Mouse (Mus musculus): ENCODE measurements around the gene Gtf3c5. TPM values are rescaled to one million over a fixed set of nuclear protein-coding genes. Genes with fewer than 3 reads are reported as not detected.

Gene Gtf3c5
- 4.1 and 10.3 TPM in 2 replicates for polyA plus RNA-seq (2012; ENCODE audit: insufficient read depth, low replicate concordance)

DNA sequence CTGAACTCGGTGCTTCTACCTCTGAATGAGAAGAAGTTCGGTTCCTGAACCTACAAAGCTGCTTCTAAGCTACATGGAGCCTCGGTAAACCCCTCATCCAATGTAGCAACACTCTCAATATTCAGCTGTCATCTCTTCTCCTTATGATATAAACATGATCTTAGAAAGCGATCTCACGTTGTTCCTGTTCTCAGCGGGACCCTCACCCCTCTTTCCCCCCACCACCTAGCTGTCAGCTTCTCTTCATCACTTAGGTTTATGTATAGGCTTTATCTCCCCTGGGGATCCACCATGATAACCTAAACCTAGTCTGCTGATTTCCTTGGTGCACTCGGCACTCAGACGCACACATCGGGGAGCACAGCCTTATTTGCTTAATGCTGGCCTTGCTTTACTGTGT, at the start of gene Gtf3c5:
Gene Gtf3c5 (minus strand): TSS at position 101 of the 400 bp plus-strand sequence.
- Histone ChIP-seq H3K4me1 (peaks cover 53% of the 10 kb centered on the region), H3K27me3 (replicated peaks) (no peaks in the 10 kb centered on the region), H3K9me3 (no peaks in the 10 kb centered on the region), H3K4me3 (replicated peaks) (peak within 1 kb of the TSS; percentile 97), H3K36me3 (replicated peaks; ENCODE audit: low read length) (peaks cover 25% of the 10 kb centered on the region)
- no peak for TF ChIP-seq FLI1 (IDR thresholded peaks at IDR 0.05; ENCODE audit: low read length)
- TF ChIP-seq GATA1 (IDR thresholded peaks at IDR 0.05; ENCODE audit: borderline replicate concordance, low read length), result no peak

DNA sequence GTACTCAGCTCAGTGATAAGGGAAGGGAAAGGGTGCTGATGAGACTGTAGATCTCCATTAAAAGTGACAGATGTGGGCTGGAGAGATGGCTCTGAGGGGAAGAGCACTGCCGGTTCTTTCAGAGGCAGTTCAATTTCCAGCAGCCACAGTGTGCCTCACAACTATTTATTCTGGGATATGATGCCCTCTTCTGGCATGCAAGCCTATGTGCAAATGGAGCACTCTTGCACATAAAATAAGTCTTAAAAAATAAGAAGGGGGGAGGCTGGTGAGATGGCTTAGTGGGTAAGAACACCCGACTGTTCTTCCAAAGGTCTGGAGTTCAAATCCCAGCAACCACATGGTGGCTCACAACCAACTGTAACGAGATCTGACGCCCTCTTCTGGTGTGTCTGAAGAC, 49.6 kb upstream of the Gtf3c5 start:
- Histone ChIP-seq H3K27me3 (replicated peaks) (peaks cover 5% of the 10 kb centered on the region), H3K4me3 (replicated peaks) (no peak overlapping the region), H3K36me3 (replicated peaks; ENCODE audit: low read length) (no peaks in the 10 kb centered on the region), H3K9me3 (no peaks in the 10 kb centered on the region), H3K4me1 (peaks cover 49% of the 10 kb centered on the region)
- TF ChIP-seq FLI1 (IDR thresholded peaks at IDR 0.05; ENCODE audit: low read length) (no peak), GATA1 (IDR thresholded peaks at IDR 0.05; ENCODE audit: borderline replicate concordance, low read length) (no peak)

DNA sequence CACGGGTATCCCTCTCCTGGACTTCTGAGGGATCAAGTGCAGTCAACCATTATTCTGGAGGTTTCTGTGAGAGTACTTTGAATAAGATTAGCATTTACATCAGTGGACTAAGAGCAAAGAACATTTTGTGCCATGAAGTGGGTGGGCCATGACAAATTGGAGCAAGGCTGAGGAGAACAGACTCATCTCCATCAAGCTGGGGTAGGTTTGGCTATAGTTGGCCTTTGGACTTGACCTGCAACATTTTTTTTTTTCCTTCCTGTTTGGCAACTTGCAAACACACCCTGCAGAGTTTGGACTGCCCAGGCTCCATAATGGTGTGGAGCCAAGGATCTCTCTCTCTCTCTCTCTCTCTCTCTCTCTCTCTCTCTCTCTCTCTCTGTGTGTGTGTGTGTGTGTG, 49.1 kb upstream of the Gtf3c5 start:
- Histone ChIP-seq H3K4me3 (replicated peaks) (no peak overlapping the region), H3K36me3 (replicated peaks; ENCODE audit: low read length) (no peaks in the 10 kb centered on the region), H3K27me3 (replicated peaks) (peaks cover 4% of the 10 kb centered on the region), H3K9me3 (no peaks in the 10 kb centered on the region), H3K4me1 (peaks cover 53% of the 10 kb centered on the region)
- TF ChIP-seq GATA1 (IDR thresholded peaks at IDR 0.05; ENCODE audit: borderline replicate concordance, low read length) (no peak), FLI1 (IDR thresholded peaks at IDR 0.05; ENCODE audit: low read length) (no peak)

DNA sequence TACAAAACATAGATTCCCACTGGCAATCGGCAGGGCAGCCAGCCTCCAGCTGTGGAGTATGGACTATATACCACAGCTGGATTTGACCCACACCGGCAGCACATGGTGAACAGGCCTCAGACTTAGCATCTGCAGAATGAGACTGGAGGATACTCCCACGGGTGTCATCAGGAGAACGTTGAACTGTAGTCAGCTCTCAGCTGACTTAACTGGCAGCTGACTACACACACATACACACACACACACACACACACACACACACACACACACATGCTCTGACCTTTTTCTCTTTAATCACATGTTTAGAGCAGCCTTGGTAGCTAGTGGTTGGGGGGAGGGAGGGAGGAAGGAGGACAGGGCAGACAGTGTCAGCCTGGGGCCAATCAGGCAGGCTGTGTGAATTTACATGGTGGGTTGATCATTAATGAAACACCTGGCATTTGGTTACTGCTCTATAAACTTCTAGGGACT, 46.4 kb upstream of the Gtf3c5 start:
- no peak for TF ChIP-seq FLI1 (IDR thresholded peaks at IDR 0.05; ENCODE audit: low read length)
- TF ChIP-seq GATA1 (IDR thresholded peaks at IDR 0.05; ENCODE audit: borderline replicate concordance, low read length), result no peak
- Histone ChIP-seq H3K27me3 (replicated peaks) (peaks cover 10% of the 10 kb centered on the region), H3K36me3 (replicated peaks; ENCODE audit: low read length) (no peaks in the 10 kb centered on the region), H3K9me3 (peaks cover 2% of the 10 kb centered on the region; the same call in 1 of the 2 replicates), H3K4me3 (replicated peaks) (no peak overlapping the region), H3K4me1 (peaks cover 72% of the 10 kb centered on the region)

DNA sequence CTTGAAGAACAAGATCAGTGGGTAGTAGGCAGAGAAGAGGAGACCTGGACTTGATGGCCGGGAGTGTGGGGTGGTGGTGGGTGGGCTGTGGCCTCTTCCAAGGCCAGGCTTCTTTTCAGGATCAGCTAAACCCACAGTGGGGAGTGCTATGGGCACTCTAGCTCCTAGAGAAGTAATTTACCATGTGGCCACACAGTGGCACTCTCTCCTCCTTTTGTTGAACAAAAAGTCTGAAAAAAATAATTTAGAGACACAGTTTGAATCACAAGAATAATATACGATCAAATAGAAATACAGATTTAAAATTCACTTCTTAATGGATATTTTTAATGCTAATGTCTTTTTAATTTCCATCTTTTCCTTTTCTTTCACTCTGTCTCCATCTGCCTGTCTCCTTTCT, 44.5 kb upstream of the Gtf3c5 start:
- TF ChIP-seq FLI1 (IDR thresholded peaks at IDR 0.05; ENCODE audit: low read length) (no peak), GATA1 (IDR thresholded peaks at IDR 0.05; ENCODE audit: borderline replicate concordance, low read length) (no peak)
- H3K4me3 ChIP-seq (replicated peaks), result no peak overlapping the region
- no peaks in the 10 kb centered on the region for H3K36me3 ChIP-seq (replicated peaks; ENCODE audit: low read length)
- H3K27me3 ChIP-seq (replicated peaks), result peaks cover 15% of the 10 kb centered on the region
- peaks cover 3% of the 10 kb centered on the region; the same call in 1 of the 2 replicates for H3K9me3 ChIP-seq
- peaks cover 80% of the 10 kb centered on the region for H3K4me1 ChIP-seq

DNA sequence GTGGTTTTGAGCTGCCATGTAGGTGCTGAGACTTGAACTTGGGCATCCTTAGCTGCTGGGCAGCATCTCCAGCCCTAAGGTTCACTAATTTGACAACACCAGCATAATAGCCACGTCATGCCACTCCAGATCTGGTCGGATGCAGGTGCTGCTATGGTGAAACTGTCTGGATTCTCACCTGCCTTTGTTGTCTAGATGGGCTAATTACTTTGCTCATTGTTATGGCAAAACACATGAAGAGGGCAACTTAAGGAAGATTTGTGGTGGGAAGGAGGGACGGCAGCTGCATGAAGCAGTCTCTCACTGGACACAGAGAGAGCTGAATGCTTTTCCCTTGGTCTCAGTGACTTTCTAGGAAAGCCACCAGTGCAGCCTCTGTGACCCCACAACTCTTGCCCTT, 42.5 kb upstream of the Gtf3c5 start:
- peaks cover 91% of the 10 kb centered on the region for H3K4me1 ChIP-seq

DNA sequence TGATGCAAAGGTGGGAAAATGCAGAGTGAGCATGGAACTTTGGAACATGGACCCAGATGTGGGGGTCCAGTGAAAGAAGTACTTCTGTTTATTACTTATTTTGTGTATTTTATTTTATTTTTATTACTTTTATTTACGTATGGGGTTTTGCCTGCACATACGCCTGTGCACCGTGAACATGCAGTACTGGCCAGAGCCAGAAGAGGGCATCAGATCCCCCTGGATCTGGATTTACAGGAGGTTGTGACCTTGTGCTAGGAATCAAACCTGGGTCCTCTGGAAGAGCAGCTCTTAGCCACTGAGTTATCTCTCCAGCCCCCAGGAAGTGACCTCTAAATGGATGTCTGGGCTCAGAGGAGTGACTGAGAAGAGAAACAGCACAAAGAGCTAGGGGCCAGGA, 41.3 kb upstream of the Gtf3c5 start:
- peaks cover 1% of the 10 kb centered on the region for H3K36me3 ChIP-seq (replicated peaks; ENCODE audit: low read length)
- peaks cover 13% of the 10 kb centered on the region for H3K27me3 ChIP-seq (replicated peaks)
- peaks cover 88% of the 10 kb centered on the region for H3K4me1 ChIP-seq
- H3K4me3 ChIP-seq (replicated peaks), result no peak overlapping the region
- no peak for TF ChIP-seq FLI1 (IDR thresholded peaks at IDR 0.05; ENCODE audit: low read length)
- H3K9me3 ChIP-seq, result peaks cover 3% of the 10 kb centered on the region; the same call in 1 of the 2 replicates

More for the DNA sequence above, 42.5 kb upstream of the Gtf3c5 start:
- Histone ChIP-seq H3K9me3 (peaks cover 3% of the 10 kb centered on the region; the same call in 1 of the 2 replicates), H3K4me3 (replicated peaks) (no peak overlapping the region), H3K27me3 (replicated peaks) (peaks cover 15% of the 10 kb centered on the region), H3K36me3 (replicated peaks; ENCODE audit: low read length) (no peaks in the 10 kb centered on the region)
- TF ChIP-seq GATA1 (IDR thresholded peaks at IDR 0.05; ENCODE audit: borderline replicate concordance, low read length), result no peak

DNA sequence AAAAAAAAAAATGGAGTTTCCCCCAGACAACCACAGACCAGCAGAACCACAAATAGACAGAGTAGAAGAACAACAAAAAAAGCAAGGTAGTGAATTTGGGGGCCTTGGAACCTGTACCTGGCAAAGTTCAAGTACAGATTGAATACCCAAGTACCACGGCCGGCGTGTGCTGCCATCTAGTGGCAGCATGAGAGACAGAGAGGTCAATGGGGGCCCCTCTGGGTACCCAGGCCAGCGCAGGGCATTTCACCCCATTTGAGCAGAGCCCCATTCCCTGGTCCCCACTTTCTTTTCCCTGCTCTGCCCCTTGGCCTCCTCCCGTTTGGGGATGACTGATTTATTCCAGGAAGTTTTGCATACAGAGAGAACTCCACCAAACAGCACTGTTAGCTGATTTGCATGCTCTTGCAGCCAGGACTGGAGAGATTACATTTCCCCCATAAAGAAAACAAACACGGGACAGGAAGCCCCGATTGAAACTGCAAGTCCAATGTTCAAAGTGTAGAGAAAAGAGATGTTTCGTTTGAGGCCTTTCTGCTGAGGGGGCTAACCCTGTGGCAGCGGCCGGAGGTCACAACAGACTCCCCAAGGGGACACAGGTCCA, 39.1 kb upstream of the Gtf3c5 start:
- no peak for TF ChIP-seq FLI1 (IDR thresholded peaks at IDR 0.05; ENCODE audit: low read length)
- TF ChIP-seq GATA1 (IDR thresholded peaks at IDR 0.05; ENCODE audit: borderline replicate concordance, low read length), result no peak
- peaks cover 24% of the 10 kb centered on the region for H3K36me3 ChIP-seq (replicated peaks; ENCODE audit: low read length)
- peaks cover 90% of the 10 kb centered on the region for H3K4me1 ChIP-seq
- H3K27me3 ChIP-seq (replicated peaks), result peaks cover 11% of the 10 kb centered on the region
- no peak overlapping the region for H3K4me3 ChIP-seq (replicated peaks)
- peaks cover 3% of the 10 kb centered on the region; the same call in 1 of the 2 replicates for H3K9me3 ChIP-seq

DNA sequence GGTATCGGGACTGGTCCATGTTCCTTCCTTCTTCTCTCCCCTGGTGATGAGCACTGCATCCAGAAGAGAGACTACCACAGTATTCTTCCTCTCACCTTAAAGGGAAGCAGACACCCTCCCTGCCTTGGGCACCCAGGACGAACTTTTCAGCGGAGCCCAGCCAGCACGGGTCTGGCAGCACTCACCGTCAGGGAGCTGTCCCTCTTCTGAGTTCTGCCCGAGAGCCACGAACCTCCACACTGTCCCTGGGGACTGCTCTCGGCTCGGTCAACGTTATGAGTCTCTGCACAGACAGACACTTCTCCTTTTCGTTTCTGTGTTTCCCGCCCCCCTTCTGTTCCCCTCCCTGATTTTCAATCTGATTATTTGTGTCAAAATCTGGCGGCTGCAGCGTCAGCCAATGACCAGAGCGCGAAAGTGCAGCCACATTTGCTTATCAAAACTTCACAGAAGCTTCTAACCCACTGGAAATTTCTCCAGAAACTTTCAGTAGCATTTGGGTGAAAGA, 38.2 kb upstream of the Gtf3c5 start, which contains the start of gene Gfi1b:
Gene Gfi1b (minus strand): TSS at position 319 of the 508 bp plus-strand sequence.
- no peak for TF ChIP-seq GATA1 (IDR thresholded peaks at IDR 0.05; ENCODE audit: borderline replicate concordance, low read length)
- TF ChIP-seq FLI1 (IDR thresholded peaks at IDR 0.05; ENCODE audit: low read length), result no peak
- H3K36me3 ChIP-seq (replicated peaks; ENCODE audit: low read length), result peaks cover 31% of the 10 kb centered on the region
- peaks cover 11% of the 10 kb centered on the region for H3K27me3 ChIP-seq (replicated peaks)
- H3K4me3 ChIP-seq (replicated peaks), result peak within 1 kb of the TSS; percentile 90
- H3K9me3 ChIP-seq, result peaks cover 3% of the 10 kb centered on the region; the same call in 1 of the 2 replicates
- H3K4me1 ChIP-seq, result peaks cover 91% of the 10 kb centered on the region

DNA sequence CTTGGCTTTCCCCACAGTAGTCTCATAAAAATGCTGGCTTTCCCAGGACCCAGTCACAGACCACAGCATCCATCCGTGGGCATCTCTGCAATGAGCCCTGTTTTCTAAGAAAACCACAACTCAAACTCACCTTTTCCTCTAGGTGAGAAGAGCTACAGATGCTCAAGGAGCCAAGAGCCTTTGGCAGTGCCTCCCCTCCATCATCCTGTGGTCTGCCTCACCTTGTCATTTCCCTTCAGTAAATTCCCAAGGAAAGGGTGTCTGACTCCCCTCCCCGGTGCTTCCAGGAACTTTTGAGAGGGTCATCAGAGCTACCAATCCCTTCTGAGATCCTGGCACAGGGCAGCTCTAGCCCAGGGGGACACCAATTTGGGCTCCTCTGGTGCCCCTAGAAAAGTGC, 37.6 kb upstream of the Gtf3c5 start:
- TF ChIP-seq FLI1 (IDR thresholded peaks at IDR 0.05; ENCODE audit: low read length) (no peak), GATA1 (IDR thresholded peaks at IDR 0.05; ENCODE audit: borderline replicate concordance, low read length) (no peak)
- peaks cover 3% of the 10 kb centered on the region; the same call in 1 of the 2 replicates for H3K9me3 ChIP-seq
- H3K27me3 ChIP-seq (replicated peaks), result peaks cover 8% of the 10 kb centered on the region
- peaks cover 37% of the 10 kb centered on the region for H3K36me3 ChIP-seq (replicated peaks; ENCODE audit: low read length)
- peaks cover 91% of the 10 kb centered on the region for H3K4me1 ChIP-seq
- peak overlapping the region; percentile 90 for H3K4me3 ChIP-seq (replicated peaks)

All from megakaryocyte, embryonic 14.5 days (primary cell).